In the genomic region with DNA sequence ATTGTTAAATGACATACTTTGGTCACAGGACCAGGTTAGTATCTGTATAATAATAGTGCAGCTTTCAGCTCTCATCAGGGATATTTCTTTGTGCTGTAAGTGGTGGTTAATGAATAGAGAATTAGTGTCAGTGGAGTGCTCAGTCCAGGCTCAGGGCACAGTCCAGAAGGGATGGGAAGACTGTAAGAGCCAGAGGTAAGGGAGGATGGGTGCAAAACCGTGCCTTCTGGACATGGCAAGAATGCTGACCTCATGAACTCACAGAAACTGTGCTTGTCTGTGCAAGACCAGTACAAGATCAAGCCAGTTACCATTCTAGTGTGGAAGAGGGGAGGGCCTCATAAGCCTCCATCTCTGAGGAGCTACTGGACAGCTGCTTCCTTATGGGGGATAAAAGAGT, we compare ENCODE assay signal across 22 mouse cellular contexts.
A peak's percentile ranks its signal among the peaks of the same experiment; 100 is the strongest.
DNase-seq lines count a peak whose midpoint lies in the region; ATAC-seq and TF ChIP-seq lines count a peak whose summit lies in the region.
"Had no signal": no experiment of that assay in that cellular context is flagged by ENCODE, and none has a peak within 500 bp of the region (broad histone marks: within the 10 kb centered on the region; RNA-seq: fewer than 3 reads in every experiment).

No protein-coding gene starts in this region.

- H3K27ac ChIP-seq in kidney, embryonic 14.5 days (ENCODE audit: low read depth, low read length): no peak overlapping the region
- no peak overlapping the region for H3K27ac ChIP-seq in forebrain, postnatal 0 days (ENCODE audit: low read depth, low read length)
- H3K27ac ChIP-seq in forebrain, embryonic 12.5 days: no peak overlapping the region
- H3K27ac ChIP-seq: embryonic facial prominence, embryonic 12.5 days; embryonic facial prominence, embryonic 15.5 days; forebrain, embryonic 15.5 days; hindbrain, embryonic 12.5 days; hindbrain, embryonic 15.5 days had no signal

- no peak for TF ChIP-seq CTCF in forebrain, postnatal 0 days (IDR thresholded peaks at IDR 0.05; ENCODE audit: low read depth)

- H3K9ac ChIP-seq in kidney, embryonic 14.5 days (ENCODE audit: low read depth, low read length): no peak overlapping the region
- no peak overlapping the region for H3K9ac ChIP-seq in forebrain, postnatal 0 days
- no peak overlapping the region for H3K9ac ChIP-seq in forebrain, embryonic 12.5 days
- H3K9ac ChIP-seq: embryonic facial prominence, embryonic 12.5 days; embryonic facial prominence, embryonic 15.5 days; forebrain, embryonic 15.5 days; hindbrain, embryonic 12.5 days; hindbrain, embryonic 15.5 days had no signal

- DNase-seq in kidney, adult 18-20 months: peak; percentile 21
- DNase-seq in kidney, adult 9 months: peak; percentile 74
- DNase-seq in kidney, postnatal 10 days: peak; percentile 19
- DNase-seq in kidney, postnatal 36 days: peak; percentile 43 to 76
- DNase-seq in forebrain, postnatal 0 days: no peak
- no peak for DNase-seq in cerebellum, postnatal 36 days
- DNase-seq: adrenal gland, adult 2 months; adrenal gland, postnatal 14 days; B cell, adult 2 months; cerebellum, adult 11-12 months; cerebellum, adult 9-10 months; cerebellum, postnatal 14 days; gastrocnemius, postnatal 10 days; heart, adult 11 months had no signal

- no peak overlapping the region for H3K4me3 ChIP-seq in kidney, embryonic 14.5 days (ENCODE audit: low read length)
- no peak overlapping the region for H3K4me3 ChIP-seq in forebrain, postnatal 0 days (ENCODE audit: low read depth, low read length)
- no peak overlapping the region for H3K4me3 ChIP-seq in forebrain, embryonic 12.5 days (replicated peaks)
- H3K4me3 ChIP-seq: embryonic facial prominence, embryonic 12.5 days; embryonic facial prominence, embryonic 15.5 days; forebrain, embryonic 15.5 days; hindbrain, embryonic 12.5 days; hindbrain, embryonic 15.5 days had no signal

- no peaks in the 10 kb centered on the region for H3K9me3 ChIP-seq in kidney, embryonic 14.5 days (ENCODE audit: control insufficient read depth, low read length)
- H3K9me3 ChIP-seq in forebrain, postnatal 0 days (ENCODE audit: low read length): no peaks in the 10 kb centered on the region
- 0 out of 2 replicates have a peak, but pooled peaks cover 5% of the 10 kb centered on the region for H3K9me3 ChIP-seq in forebrain, embryonic 12.5 days
- H3K9me3 ChIP-seq: embryonic facial prominence, embryonic 12.5 days; embryonic facial prominence, embryonic 15.5 days; forebrain, embryonic 15.5 days; hindbrain, embryonic 12.5 days; hindbrain, embryonic 15.5 days had no signal

- H3K4me2 ChIP-seq in kidney, embryonic 14.5 days (replicated peaks; ENCODE audit: low read depth, low read length): no peak overlapping the region
- H3K4me2 ChIP-seq in forebrain, postnatal 0 days (ENCODE audit: low read depth): no peak overlapping the region
- H3K4me2 ChIP-seq in forebrain, embryonic 12.5 days: no peak overlapping the region
- H3K4me2 ChIP-seq: embryonic facial prominence, embryonic 12.5 days; embryonic facial prominence, embryonic 15.5 days; forebrain, embryonic 15.5 days; heart, embryonic 11.5 days; hindbrain, embryonic 12.5 days; hindbrain, embryonic 15.5 days had no signal

- 93% methylated on average over 1 of the region's 1 CpGs for WGBS in kidney, embryonic 14.5 days
- WGBS in forebrain, postnatal 0 days: 97% methylated on average over 1 of the region's 1 CpGs
- 77% methylated on average over 1 of the region's 1 CpGs for WGBS in forebrain, embryonic 12.5 days

- ATAC-seq in kidney, embryonic 14.5 days (ENCODE audit: low FRiP score, low TSS enrichment): no peak
- no peak for ATAC-seq in forebrain, postnatal 0 days
- ATAC-seq in forebrain, embryonic 12.5 days (ENCODE audit: low FRiP score): no peak
- ATAC-seq: forebrain, embryonic 15.5 days had no signal

- H3K27me3 ChIP-seq in kidney, embryonic 14.5 days (ENCODE audit: control insufficient read depth, insufficient read depth, low read length): no peaks in the 10 kb centered on the region
- H3K27me3 ChIP-seq in forebrain, postnatal 0 days (ENCODE audit: insufficient read depth, low read length): no peaks in the 10 kb centered on the region
- no peaks in the 10 kb centered on the region for H3K27me3 ChIP-seq in forebrain, embryonic 12.5 days
- H3K27me3 ChIP-seq: embryonic facial prominence, embryonic 12.5 days; embryonic facial prominence, embryonic 15.5 days; forebrain, embryonic 15.5 days; hindbrain, embryonic 12.5 days; hindbrain, embryonic 15.5 days had no signal

- peaks cover 28% of the 10 kb centered on the region for H3K4me1 ChIP-seq in kidney, embryonic 14.5 days (ENCODE audit: control insufficient read depth, insufficient read depth, low read length)
- H3K4me1 ChIP-seq in forebrain, postnatal 0 days (ENCODE audit: insufficient read depth): peaks cover 12% of the 10 kb centered on the region
- peaks cover 37% of the 10 kb centered on the region for H3K4me1 ChIP-seq in forebrain, embryonic 12.5 days

- H3K36me3 ChIP-seq in kidney, embryonic 14.5 days (ENCODE audit: control insufficient read depth, insufficient read depth, low read length): no peaks in the 10 kb centered on the region
- H3K36me3 ChIP-seq in forebrain, postnatal 0 days (ENCODE audit: insufficient read depth): no peaks in the 10 kb centered on the region
- H3K36me3 ChIP-seq in forebrain, embryonic 12.5 days (replicated peaks): no peaks in the 10 kb centered on the region
- H3K36me3 ChIP-seq: embryonic facial prominence, embryonic 12.5 days; embryonic facial prominence, embryonic 15.5 days; forebrain, embryonic 15.5 days; hindbrain, embryonic 12.5 days; hindbrain, embryonic 15.5 days had no signal

Comparison
In these comparisons a context has a peak if more than half of its experiments do, and no peak if none do; other contexts are left out.
1. DNase-seq: peak in kidney, adult 18-20 months (single experiment), kidney, adult 9 months (single experiment), kidney, postnatal 10 days (single experiment) and kidney, postnatal 36 days (2 of 2); none in forebrain, postnatal 0 days (single experiment) and cerebellum, postnatal 36 days (0 of 2).